Mouse (Mus musculus): ENCODE data around the gene Gm17428. TPM values are rescaled to one million over a fixed set of nuclear protein-coding genes. Genes with fewer than 3 reads are reported as not detected.
"Not testable (repeated sequence)": the region's sequence is repeated elsewhere in the genome, so short reads cannot be mapped to it uniquely, and the experiment has no call there.

The Gm17428 gene
- total and polyA plus RNA-seq, 3 experiments: not detected

DNA sequence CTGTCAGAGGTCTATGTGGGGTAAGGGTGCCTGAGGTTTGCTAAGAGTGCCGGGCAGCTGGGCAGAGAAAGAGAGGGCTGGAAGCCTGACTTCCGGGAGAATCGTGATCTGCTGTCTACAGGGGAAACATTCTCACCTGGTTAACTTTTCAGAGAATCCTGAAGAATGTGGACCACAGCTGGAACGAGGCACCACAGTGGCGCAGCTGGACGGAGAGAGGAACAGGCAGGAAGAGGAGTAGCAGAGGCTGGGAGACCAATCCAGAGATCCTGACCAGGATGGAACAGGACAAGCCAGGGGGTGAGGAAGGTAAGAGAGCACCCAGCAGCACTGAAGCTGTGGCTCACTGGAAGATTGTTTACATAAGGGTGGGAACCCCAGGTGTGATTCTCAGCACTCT is 11.1 kb upstream of the Gm17428 start:
- peak overlapping the region; percentile 93 for H3K27ac ChIP-seq
- 56% methylated on average over 6 of the region's 6 CpGs for WGBS
- TF ChIP-seq POLR2A (IDR thresholded peaks at IDR 0.05; ENCODE audit: insufficient read depth, low read depth, low read length) (peak; percentile 76), EP300 (IDR thresholded peaks at IDR 0.05; ENCODE audit: insufficient read depth, low read depth, low read length) (peak; percentile 91; the same call in 1 of the 2 replicates), CTCF (IDR thresholded peaks at IDR 0.05) (no peak)
- H3K4me3 ChIP-seq: peak overlapping the region; percentile 59
- no peaks in the 10 kb centered on the region for H3K79me2 ChIP-seq (replicated peaks; ENCODE audit: control insufficient read depth, insufficient read depth, low read length)
- peak in 1 of 2 experiments; percentile 21 for DNase-seq
- no peaks in the 10 kb centered on the region for H3K27me3 ChIP-seq (ENCODE audit: control insufficient read depth, insufficient read depth, low read length)
- intact Hi-C loops (cut with DNase I): no loop called here
- peak overlapping the region; percentile 94 for H3K9ac ChIP-seq (ENCODE audit: low read depth, low read length)
- no peaks in the 10 kb centered on the region for H3K36me3 ChIP-seq (ENCODE audit: control insufficient read depth, insufficient read depth, low read length)
- H3K4me1 ChIP-seq (ENCODE audit: control insufficient read depth, insufficient read depth, low read length): no peaks in the 10 kb centered on the region

DNA sequence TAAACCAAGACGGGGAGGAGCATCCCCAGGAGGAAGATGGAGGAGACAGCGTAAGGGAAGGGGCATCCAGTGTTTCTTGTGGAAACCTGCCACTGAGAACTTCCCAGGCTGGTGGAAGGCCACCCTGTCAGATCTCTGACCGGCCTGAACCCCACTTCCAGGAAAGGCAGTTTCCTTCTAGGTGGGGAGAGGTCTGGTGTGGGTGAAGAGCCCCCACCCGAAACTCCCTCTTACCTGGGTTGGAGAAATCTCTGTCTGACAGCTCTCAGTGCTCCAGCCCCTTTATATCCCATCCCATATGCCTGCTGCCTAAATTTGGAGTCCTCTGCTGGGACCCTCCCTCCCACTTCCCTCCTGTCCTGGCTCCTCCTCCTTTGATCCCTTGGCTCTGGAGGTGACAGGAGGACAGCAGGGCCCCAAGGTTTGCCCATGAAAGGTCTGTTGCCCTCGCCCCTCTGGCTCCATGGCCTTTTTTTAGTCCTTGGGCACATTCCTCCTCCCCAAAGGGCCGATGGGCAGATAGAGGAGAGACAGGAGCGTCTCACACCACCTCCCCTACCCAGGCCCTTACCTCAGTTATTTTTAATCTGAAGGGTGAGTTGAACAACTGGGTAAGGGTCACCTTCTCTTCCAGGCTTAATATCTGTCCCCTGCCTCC is 10.3 kb upstream of the Gm17428 start, which contains the start of gene Myh6:
Gene Myh6, minus strand, starts transcription at position 608 of the 658 bp plus-strand sequence.
- no peaks in the 10 kb centered on the region for H3K4me1 ChIP-seq (ENCODE audit: control insufficient read depth, insufficient read depth, low read length)
- peak within 1 kb of the TSS; percentile 94 for H3K9ac ChIP-seq (ENCODE audit: low read depth, low read length)
- 44% methylated on average over 7 of the region's 7 CpGs for WGBS

DNA sequence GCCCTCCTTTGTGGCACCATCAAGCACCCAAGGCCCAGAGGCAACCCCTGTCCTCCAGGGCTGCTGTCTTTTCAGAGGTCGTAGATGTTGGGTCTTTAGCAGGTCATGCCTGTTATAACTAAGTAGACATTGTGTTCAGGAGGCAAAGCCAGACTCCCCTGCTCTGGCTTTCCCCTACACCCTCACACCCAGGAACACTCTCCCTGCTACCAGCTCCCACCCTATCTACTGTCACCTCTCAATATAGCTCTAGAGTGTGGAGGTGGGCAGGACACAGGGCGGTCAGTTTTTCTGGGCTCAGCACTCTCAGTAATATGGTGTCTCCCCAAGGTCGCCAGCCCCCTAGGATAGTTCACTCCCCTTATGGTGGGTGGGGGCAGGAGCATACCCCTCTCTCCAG is 8.9 kb upstream of the Gm17428 start:
- intact Hi-C loops (cut with DNase I): no loop called here
- Histone ChIP-seq H3K27me3 (ENCODE audit: control insufficient read depth, insufficient read depth, low read length) (no peaks in the 10 kb centered on the region), H3K27ac (peak overlapping the region; percentile 89), H3K4me3 (peak overlapping the region; percentile 46), H3K4me1 (ENCODE audit: control insufficient read depth, insufficient read depth, low read length) (no peaks in the 10 kb centered on the region), H3K36me3 (ENCODE audit: control insufficient read depth, insufficient read depth, low read length) (no peaks in the 10 kb centered on the region), H3K79me2 (replicated peaks; ENCODE audit: control insufficient read depth, insufficient read depth, low read length) (no peaks in the 10 kb centered on the region), H3K9ac (ENCODE audit: low read depth, low read length) (no peak overlapping the region; the same call in 1 of the 2 replicates)
- 60% methylated on average over 3 of the region's 3 CpGs for WGBS
- TF ChIP-seq POLR2A (IDR thresholded peaks at IDR 0.05; ENCODE audit: insufficient read depth, low read depth, low read length) (no peak), EP300 (IDR thresholded peaks at IDR 0.05; ENCODE audit: insufficient read depth, low read depth, low read length) (peak; percentile 67; the same call in 1 of the 2 replicates)
- peak in 1 of 2 experiments; percentile 62 for DNase-seq

More for the DNA sequence above, 10.3 kb upstream of the Gm17428 start, which contains the start of gene Myh6:
- H3K36me3 ChIP-seq (ENCODE audit: control insufficient read depth, insufficient read depth, low read length): no peaks in the 10 kb centered on the region
- DNase-seq: peak; percentile 59 to 83
- H3K79me2 ChIP-seq (replicated peaks; ENCODE audit: control insufficient read depth, insufficient read depth, low read length): no peaks in the 10 kb centered on the region
- intact Hi-C loops (cut with DNase I): no loop called here
- TF ChIP-seq EP300 (IDR thresholded peaks at IDR 0.05; ENCODE audit: insufficient read depth, low read depth, low read length): peak; percentile 100
- no peak for TF ChIP-seq CTCF (IDR thresholded peaks at IDR 0.05)
- peak; percentile 99 for TF ChIP-seq POLR2A (IDR thresholded peaks at IDR 0.05; ENCODE audit: insufficient read depth, low read depth, low read length)
- H3K4me3 ChIP-seq: peak within 1 kb of the TSS; percentile 59
- H3K27me3 ChIP-seq (ENCODE audit: control insufficient read depth, insufficient read depth, low read length): no peaks in the 10 kb centered on the region
- peak within 1 kb of the TSS; percentile 93 for H3K27ac ChIP-seq

DNA sequence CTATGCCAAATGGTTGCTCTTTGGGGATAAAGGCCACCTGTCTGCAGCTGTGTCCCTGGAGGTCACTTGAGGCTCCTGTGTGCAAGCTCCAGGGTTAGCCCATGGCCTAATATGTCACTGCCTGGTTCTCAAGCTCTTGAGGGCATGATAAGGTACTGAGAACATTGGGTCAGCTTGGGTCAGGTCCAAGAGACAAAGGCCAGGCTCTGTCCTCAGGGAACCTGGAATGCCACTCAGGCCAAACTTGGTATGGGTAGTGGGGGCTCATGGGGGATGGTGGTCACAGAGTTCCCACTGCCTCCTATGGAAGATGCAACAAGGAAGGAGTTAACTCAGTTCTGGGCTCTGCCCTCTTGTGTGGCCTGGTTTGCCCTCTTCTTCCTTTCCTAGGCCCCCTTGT is 8.4 kb upstream of the Gm17428 start:
- Histone ChIP-seq H3K27me3 (ENCODE audit: control insufficient read depth, insufficient read depth, low read length) (no peaks in the 10 kb centered on the region), H3K79me2 (replicated peaks; ENCODE audit: control insufficient read depth, insufficient read depth, low read length) (no peaks in the 10 kb centered on the region), H3K4me3 (peak overlapping the region; percentile 54), H3K9ac (ENCODE audit: low read depth, low read length) (no peak overlapping the region), H3K27ac (peak overlapping the region; percentile 91), H3K4me1 (ENCODE audit: control insufficient read depth, insufficient read depth, low read length) (no peaks in the 10 kb centered on the region), H3K36me3 (ENCODE audit: control insufficient read depth, insufficient read depth, low read length) (no peaks in the 10 kb centered on the region)
- DNase-seq: peak; percentile 53 to 85
- intact Hi-C loops (cut with DNase I): no loop called here
- TF ChIP-seq CTCF (IDR thresholded peaks at IDR 0.05) (no peak), EP300 (IDR thresholded peaks at IDR 0.05; ENCODE audit: insufficient read depth, low read depth, low read length) (peak; percentile 99)

DNA sequence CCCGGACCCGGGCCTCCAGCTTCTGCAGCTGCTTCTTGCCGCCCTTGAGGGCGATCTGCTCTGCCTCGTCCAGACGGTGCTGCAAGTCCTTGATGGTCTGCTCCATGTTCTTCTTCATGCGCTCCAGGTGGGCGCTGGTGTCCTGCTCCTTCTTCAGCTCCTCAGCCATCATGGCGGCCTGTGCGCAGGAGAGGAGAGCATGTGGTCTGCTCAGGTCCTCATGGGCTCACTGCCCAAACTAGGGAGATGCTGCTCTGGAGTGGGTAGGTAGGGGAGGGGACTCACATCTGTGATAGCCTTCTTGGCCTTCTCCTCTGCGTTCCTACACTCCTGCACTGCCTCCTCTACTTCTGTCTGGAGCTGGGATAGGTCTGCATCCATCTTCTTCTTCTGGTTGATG is 3.9 kb upstream of the Gm17428 start:
- intact Hi-C loops (cut with DNase I): not testable (repeated sequence)
- peak overlapping the region; percentile 91 for H3K27ac ChIP-seq

DNA sequence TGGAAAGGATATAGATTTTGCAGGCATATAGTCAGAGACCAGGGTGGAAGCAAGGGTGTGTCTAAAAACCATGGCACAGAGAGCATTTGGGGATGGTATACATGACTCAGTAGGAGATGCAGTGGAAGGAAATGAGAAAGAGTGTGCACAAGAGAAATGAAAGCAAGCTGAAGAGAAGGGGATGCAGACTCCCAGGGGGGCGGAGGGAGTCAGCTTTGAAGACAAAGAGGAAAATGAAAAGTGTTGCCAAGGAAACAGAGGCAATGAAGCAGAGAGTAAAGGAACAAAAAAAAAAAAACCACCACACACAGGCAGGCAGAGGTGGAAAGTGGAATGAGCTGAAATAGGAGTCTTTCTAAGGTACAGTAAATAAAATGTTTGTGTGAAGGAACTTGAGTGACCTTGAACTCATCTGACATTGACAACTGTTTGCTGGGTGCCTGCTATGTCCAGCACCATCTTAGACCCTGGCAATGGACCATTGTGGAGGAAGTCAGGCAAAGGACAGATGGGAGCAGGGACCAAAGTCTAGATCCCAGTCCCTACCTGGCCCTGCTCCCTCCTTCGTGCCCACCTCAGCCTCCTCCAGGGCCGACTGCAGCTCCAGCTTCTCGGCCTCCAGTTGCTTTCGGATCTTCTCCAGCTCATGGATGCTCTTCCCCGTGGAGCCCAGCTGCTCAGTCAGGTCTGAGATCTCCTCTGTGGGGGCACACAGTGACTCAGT is 2.5 kb upstream of the Gm17428 start:
- peaks cover 7% of the 10 kb centered on the region for H3K36me3 ChIP-seq (ENCODE audit: control insufficient read depth, insufficient read depth, low read length)
- no peaks in the 10 kb centered on the region for H3K27me3 ChIP-seq (ENCODE audit: control insufficient read depth, insufficient read depth, low read length)
- TF ChIP-seq CTCF (IDR thresholded peaks at IDR 0.05): no peak
- no peak for TF ChIP-seq EP300 (IDR thresholded peaks at IDR 0.05; ENCODE audit: insufficient read depth, low read depth, low read length)
- TF ChIP-seq POLR2A (IDR thresholded peaks at IDR 0.05; ENCODE audit: insufficient read depth, low read depth, low read length): peak; percentile 65
- WGBS: 48% methylated on average over 6 of the region's 6 CpGs
- DNase-seq: peak in 1 of 2 experiments; percentile 22
- H3K4me3 ChIP-seq: peak overlapping the region; percentile 54
- H3K9ac ChIP-seq (ENCODE audit: low read depth, low read length): peak overlapping the region; percentile 63
- intact Hi-C loops (cut with DNase I): no loop called here
- no peaks in the 10 kb centered on the region for H3K4me1 ChIP-seq (ENCODE audit: control insufficient read depth, insufficient read depth, low read length)
- no peaks in the 10 kb centered on the region for H3K79me2 ChIP-seq (replicated peaks; ENCODE audit: control insufficient read depth, insufficient read depth, low read length)
- peak overlapping the region; percentile 68 for H3K27ac ChIP-seq

More for the DNA sequence above, 3.9 kb upstream of the Gm17428 start:
- Histone ChIP-seq H3K4me3 (peak overlapping the region; percentile 54), H3K9ac (ENCODE audit: low read depth, low read length) (peak overlapping the region; percentile 63)
- TF ChIP-seq POLR2A (IDR thresholded peaks at IDR 0.05; ENCODE audit: insufficient read depth, low read depth, low read length): peak; percentile 46; the same call in 1 of the 2 replicates
- H3K79me2 ChIP-seq (replicated peaks; ENCODE audit: control insufficient read depth, insufficient read depth, low read length); H3K27me3 ChIP-seq (ENCODE audit: control insufficient read depth, insufficient read depth, low read length); H3K4me1 ChIP-seq (ENCODE audit: control insufficient read depth, insufficient read depth, low read length); DNase-seq; H3K36me3 ChIP-seq (ENCODE audit: control insufficient read depth, insufficient read depth, low read length): not testable (repeated sequence)
- WGBS: 52% methylated on average over 11 of the region's 11 CpGs
